Mouse (Mus musculus) retina, embryonic 14.5 days (tissue): ENCODE measurements around the gene Mcpt8.
"Not testable (repeated sequence)": the region's sequence is repeated elsewhere in the genome, so short reads cannot be mapped to it uniquely, and the experiment has no call there.

ENCODE experiments used
- DNase-seq: peaks from one replicate; pipeline ENCODE4 v3.0.0-alpha.2; 2015; ENCODE audit warnings: low spot score

Mcpt8 gene

DNA sequence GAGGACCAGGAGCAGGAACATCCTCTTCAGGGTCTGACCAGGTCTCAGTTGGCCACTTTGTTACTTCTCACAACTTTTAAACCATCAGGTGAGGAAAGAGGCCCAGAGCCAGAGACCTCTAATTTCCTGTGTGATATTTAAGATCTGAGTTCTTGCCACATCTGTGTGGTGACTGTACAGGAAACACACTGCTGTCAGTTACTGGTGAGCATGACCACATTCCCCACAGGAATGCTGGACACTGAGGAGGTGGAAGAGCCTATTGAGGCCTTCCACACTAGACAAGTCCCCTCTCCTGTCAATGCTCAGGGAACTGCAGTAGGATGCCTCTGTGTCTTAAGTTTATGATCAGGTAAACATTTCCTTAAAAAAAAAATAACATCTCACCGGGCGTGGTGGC lies at the start of gene Mcpt8:
Gene Mcpt8, minus strand, starts transcription at position 107 of the 400 bp plus-strand sequence.
- no peak for DNase-seq

DNA sequence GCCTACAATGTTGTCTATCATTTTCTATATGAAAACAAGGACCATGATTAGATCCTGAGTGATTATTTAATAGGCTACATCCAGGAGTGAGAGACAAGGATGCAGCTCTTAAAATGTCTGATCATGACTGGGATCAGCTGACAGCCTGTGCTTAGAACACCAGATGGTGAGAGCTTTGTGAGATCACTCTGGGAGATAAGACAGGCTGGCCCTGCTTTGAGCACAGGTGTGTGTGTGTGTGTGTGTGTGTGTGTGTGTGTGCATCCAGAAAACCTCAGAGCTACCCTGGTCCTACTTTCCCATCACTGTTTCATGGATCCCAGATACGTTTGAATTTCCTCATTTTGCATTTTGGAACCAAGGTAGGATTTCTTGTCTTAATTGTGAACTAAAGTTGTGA lies 48.6 kb upstream of the Mcpt8 start:
- not testable (repeated sequence) for DNase-seq

DNA sequence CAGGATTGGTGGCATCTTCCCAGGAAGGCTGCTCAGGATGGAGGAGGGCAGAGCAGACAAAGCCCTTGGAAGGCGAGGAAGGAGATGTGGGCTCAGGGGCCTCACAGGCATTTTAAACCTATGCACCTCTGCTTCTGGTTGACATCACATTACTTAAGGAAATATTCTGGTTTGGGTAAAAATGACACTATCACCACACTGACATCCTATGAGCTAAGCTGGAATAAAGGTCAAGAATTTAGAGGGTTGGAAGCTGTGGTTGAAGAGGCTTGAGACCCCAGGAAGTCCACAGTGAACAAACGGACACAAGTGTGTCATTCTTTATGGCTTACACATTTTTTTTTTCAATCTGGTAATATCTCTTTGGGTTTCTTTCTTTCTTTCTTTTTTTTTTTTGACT lies 47.4 kb upstream of the Mcpt8 start, which contains the start of gene Gzmd:
Gene Gzmd, minus strand, starts transcription at position 101 of the 400 bp plus-strand sequence.
- not testable (repeated sequence) for DNase-seq

DNA sequence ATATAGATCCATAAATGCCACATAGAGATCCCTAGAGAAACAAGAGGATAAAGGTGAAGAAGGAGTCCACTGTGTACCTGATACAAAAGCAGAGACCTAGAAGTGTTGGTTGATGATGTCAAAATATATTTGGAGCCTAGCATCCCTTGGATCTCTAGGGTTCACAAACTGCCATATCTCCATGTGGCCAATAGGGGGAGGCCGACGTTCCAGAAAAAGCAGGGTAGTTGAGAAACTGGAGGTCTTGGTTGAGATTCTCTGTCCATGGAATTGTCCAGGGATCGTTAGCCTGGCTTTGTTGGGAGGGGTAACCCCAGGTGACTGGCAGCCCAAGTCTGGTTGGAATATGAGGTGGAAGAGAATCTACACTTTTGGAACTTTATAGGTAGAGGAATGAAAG lies 43.3 kb upstream of the Mcpt8 start:
- peak; percentile 6 for DNase-seq

DNA sequence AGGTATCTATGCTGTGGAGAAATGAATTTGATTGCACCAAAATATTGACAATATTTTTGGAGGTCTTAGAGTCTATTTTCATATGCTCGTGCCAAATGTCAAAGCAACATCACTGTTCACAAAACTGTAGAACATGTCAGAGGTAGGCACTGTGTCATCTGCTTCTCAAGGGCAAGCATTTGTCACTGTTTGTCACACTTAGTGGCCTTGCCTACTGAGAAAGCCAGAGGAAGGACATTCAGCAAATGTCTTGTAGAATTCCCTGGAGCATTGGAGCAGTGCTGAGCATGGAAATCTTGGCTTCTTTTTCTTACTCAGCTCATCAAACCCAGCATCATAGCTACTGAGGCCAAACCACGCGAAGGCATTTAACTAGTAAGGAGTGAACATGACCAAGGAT lies 38.4 kb upstream of the Mcpt8 start:
- no peak for DNase-seq

DNA sequence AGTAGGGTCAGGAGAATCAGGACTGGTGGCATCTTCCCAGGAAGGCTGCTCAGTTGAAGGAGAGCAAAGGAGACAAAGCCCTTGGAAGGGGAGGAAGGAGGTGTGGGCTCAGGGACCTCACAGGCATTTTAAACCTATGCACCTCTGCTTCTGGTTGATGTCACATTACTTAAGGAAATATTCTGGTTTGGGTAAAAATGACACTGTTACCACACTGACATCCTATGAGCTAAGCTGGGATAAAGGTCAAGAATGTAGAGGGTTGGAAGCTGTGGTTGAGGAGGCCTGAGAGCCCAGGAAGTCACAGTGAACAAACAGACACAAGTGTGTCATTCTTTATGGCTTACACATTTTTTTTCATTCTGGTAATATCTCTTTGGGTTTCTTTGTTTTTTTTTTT lies 35.5 kb upstream of the Mcpt8 start, which contains the start of gene Gzme:
Gene Gzme, minus strand, starts transcription at position 101 of the 400 bp plus-strand sequence.
- DNase-seq, result no peak

DNA sequence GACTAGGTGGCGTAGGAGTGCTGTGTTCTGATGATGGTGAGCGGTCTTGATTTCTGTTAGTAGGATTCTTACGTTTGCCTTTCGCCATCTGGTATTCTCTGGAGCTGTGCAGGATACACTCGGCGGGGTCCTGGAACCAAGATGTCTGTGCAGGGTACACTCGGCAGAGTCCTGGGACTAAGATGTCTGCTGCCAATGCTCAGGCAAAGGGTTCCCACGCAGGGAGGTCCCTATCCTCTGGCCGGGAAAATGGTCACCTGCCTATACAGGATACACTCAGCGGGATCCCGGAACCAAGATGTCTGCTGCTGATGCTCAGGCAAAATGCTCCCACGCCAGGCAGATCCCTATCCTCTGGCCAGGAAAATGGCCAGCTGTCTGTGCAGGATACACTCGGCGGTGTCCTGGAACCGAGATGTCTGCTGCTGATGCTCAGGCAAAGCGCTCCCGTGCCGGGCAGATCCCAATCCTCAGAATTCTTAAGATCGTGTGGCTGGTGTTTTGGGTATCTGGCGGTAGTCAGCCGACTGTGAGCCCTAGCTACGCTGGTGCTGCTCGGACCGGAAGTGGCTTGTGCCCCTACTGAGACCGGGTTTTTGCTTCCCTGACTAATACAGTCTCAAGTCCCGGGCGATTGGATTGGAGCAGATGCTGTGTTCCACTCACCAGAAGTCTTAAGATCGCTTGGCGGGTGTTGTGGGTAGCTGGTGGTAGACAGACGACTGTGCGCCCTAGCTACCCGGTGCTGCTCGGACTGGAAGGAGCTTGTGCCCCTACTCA lies 30.6 kb upstream of the Mcpt8 start:
- DNase-seq, result not testable (repeated sequence)

DNA sequence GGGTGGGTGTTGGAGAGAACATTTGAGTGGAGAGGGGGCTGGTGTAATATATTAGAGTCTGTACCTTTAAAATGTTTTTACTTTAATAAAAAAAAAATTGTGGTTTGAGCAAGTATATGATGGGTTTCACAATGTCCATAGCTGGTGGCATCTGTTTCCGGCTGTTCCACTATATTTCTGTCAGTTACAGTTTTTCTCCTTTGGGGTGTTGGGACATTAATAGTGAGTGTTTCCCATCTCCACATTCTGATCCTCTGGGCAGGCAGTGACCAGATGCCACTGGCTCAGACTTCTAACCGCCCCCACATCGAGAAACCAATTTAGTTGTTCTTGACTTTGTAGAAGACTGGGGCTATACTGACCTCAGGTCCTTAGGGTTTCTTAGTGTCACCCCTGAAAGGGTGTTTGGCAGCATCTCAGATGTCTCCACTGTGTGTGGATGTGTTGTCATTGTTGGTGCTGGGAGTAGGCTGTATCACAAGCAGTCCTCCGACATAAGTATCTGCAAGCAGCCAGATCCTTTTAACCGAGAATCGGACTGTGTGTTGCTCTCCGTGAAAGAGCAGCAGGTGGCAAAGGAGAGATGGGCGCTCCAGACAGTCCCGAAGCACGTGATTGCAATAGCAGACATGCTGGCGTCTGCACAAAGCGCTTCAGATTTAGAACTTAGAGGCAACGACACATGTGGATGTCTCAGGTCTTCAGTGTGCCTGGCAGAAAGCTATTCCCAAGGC lies 20.5 kb upstream of the Mcpt8 start:
- no peak for DNase-seq

DNA sequence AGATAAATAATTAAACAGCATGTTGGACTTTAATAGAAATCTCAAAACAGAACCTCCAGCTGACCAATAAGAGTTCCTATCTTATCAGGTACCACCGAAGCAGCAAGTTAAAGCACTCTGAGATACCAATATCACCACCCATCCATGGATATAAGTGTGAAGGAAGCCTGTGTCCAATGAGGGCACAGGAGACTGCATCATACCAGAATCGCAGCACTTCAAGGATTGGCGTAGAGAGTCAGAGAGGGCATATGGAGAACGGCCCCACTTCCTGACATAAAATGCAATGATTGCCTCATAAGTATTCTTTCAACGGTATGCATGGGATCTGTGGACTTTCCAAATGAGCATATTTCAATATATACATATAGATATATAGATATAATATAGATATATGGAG lies 19.9 kb upstream of the Mcpt8 start:
- DNase-seq, result no peak

DNA sequence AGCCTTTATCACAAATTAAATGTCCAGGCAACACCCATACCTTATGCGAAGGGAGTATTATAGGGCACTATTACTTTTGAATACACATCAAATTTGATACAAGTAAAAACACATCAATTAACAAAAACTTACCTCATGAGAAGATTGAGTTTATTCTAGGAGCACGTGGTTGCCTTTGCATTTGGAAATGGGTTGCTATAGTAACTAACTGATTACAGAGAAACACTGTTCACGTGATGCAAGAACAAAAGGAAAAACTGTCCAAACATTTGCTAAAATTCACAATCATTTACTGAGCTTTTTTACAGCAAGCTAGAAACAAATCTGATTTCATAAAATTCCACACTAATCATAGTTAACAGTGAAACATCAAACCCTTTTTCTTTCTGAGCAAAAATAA lies 18.4 kb upstream of the Mcpt8 start:
- DNase-seq, result no peak

DNA sequence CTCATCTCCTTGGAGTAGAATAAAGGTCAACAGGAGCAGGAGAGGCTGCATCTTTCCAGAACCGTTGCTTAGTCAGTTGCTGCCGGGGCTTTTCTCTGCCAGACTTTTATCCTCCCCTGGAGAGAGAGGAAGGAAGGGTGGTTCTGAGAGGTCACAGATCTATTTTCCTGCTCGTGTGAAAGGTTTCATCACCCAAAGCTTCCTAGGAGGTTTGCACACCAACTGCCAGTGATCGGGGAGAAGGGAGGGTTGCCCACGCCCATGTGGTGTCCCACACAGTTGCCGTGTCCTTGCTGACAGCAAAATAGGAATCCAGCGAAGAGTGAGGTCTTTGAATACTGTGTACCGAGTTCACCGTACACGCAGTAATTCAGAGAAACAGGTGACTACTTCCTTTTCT lies 17.3 kb upstream of the Mcpt8 start, which contains the start of gene Ctsg:
Gene Ctsg, minus strand, starts transcription at position 189 of the 400 bp plus-strand sequence.
- DNase-seq, result no peak

DNA sequence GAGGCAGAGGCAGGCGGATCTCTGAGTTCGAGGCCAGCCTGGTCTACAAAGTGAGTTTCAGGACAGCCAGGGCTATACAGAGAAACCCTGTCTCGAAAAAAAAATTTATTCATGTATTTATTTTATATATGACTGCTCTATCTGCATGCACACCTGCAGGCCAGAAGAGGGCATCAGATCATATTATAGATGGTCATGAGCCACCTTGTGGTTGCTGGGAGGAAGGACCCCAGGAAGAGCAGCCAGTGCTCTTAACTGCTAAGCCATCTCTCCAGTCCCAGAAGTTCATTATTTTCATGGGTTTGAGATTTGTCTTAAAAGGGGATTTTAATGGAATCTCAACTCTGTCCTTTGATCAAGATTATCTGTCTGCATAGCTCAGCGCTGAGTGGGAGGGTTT lies 13.9 kb upstream of the Mcpt8 start:
- DNase-seq, result peak; percentile 24

DNA sequence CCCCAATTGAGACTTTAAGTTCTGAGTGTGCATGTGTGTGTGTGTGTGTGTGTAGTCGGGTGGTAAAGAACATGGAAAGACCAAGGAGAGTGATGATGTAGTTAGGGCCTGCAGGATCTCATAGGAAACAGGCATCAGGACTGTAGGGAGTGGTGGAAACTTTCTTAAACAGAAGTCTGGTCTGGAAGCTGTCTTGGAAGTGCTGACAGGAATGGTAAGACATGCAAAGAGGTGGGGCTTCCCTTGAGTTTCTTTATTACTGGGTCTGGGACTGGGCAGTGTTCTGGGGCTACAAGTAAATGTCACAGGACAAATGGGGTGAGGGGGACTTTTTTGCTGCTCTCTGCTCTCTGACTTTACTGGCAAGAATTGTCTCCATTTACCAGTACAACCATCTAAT lies 12.5 kb upstream of the Mcpt8 start:
- DNase-seq, result no peak

DNA sequence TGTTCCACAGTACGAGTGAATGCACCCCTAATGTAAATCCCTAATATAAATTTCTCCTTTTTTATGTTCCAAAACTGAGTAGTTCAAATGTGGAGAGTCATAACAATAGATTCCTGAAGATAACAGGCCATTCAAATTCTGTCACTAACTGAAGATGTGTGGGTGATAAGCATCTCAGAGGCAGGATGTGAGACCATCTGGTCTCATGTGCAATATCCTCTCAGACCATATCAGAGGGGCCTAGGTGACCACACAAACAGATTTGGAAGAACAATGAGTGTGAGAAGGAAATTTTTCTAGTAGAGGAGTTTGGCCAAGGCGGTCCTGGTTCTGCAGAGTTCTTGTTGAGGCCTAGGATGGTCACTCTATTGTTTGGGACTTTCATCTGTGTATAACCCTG lies 8.3 kb upstream of the Mcpt8 start:
- no peak for DNase-seq

DNA sequence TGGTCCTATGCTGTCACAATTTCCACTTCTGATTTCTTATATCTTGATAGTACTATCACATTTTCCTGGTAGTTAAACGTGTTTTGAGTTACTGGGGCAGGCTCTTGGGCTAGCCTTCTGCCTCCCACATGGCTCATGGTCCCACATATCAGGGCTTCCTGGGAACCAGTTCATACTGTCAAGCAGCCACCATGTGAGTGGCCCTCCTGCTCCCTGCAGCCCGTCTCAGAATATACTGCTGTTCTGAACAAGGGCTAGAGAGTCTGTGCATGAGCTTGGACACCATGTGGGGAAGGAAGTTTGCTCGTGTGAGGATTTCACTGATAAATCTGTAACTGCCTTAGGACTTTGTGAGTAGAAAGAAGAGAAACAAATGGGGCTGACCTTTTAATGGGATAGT lies 1.6 kb upstream of the Mcpt8 start:
- DNase-seq, result no peak

DNA sequence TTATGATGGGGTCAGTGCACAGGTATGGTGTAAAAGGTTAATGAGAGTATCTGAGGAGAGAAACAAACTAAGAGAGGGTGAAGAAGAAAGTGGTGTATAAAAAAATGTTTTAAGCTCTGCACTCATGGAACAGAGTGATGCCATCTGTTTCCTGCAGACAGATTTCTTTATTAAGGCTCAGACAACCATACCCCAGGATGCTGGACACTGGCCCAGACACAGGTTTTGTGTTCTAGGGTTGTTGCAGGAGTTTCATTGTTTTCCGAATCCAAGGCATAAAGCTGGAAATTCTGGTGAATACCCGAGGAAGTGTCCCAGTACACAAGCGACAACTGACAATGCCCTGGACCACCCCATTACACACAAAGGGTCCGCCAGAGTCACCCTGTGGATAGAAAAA lies 3.1 kb downstream of the Mcpt8 start:
- DNase-seq, result no peak

DNA sequence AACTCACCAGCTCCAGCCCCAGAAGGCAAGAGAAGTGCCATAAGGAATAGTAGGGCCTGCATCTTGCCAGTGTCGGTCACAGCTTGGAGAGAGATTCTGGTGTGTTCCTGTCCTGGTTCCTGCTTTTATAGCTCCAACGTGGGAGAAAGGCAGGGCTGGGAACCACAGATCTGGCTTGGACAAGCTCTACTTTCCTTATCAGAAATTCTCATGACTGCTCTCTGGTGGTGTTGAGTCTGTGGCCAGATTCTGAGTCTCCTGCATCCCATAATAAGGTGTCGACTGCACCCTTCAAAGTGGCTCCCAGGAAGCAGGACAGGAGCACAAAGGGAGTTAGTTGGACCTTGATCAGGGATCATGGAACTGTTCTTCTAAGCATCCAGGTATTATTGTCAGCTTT lies 22.9 kb downstream of the Mcpt8 start, which contains the start of gene Mcpt4:
Gene Mcpt4, minus strand, starts transcription at position 101 of the 400 bp plus-strand sequence.
- DNase-seq, result not testable (repeated sequence)

DNA sequence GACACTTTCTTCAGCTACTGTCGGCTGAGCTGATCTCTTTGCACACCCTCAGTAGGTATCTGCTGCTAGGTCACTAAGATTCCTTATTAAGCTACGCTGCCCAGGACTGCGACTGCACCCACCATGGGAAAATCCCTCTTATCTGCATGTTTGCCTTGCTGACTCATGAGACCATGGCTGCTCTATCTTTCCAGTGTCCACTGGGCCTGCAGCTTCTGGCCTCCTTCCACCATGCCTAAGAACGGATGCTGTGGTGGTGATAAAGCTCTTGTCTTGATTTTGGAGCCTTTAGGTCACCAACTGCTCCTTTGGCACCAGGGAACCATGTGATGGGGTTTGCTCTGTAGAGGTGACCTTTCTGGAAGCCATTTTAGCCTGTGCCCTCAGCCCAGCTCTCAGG lies 27.4 kb downstream of the Mcpt8 start:
- no peak for DNase-seq

DNA sequence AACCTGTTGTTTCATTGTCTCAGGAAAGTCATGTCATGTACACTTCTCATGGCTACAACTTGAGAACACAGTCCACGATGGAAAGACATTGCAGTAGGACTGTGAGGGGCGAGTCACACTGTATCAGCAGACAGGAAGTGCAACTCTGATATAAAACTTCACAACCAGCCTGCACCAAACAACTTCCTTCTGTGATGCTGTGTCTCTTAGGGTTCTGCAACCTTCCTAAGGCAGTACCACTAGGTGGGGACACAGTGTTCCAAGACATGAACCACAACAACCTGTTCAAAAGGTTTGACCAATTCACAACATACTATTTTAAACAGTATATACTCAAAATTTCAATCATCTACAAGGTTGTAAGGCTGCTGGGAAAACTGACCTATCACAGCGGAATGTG lies 29.7 kb downstream of the Mcpt8 start:
- no peak for DNase-seq

DNA sequence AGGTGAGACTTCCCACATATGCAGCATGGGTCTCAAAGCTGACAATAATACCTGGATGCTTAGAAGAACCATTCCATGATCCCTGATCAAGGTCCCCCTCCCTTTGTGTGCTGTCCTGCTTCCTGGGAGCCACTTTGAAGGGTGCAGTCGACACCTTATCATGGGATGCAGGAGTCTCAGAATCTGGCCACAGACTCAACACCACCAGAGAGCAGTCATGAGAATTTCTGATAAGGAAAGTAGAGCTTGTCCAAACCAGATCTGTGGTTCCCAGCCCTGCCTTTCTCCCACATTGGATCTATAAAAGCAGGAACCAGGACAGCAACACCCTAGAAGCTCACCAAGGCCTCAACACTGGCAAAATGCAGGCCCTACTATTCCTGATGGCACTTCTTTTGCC lies 43.3 kb downstream of the Mcpt8 start, which contains the start of gene Mcpt2:
Gene Mcpt2, plus strand, starts transcription at position 250 of the 400 bp plus-strand sequence.
- DNase-seq, result not testable (repeated sequence)

DNA sequence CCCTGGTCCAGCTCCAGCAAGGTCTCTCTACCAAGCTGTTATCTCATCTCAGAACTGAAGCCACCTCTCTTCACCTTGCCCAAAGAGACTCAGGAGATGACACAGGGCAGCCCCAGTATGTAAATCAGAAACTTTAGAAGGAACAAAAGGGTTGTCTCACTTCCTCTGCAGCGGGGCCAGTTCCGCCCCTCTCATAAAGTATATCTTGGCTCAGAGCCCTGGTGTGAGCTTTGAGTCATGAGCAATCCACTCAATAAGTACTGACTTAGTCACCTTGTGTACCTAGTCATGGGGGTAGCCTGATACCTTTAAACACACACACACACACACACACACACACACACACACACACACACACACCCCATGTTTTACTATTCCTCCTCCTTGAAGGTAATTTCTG lies 50.6 kb downstream of the Mcpt8 start:
- DNase-seq, result no peak
